Mouse (Mus musculus) erythroblast, adult 5-6 weeks (primary cell): ENCODE results near the gene Card19. TPM values are rescaled to one million over a fixed set of nuclear protein-coding genes. Genes with fewer than 3 reads are reported as not detected.
A peak's percentile ranks its signal among the peaks of the same experiment; 100 is the strongest.

ENCODE experiments used
- ATAC-seq: replicated peaks from 2 replicates; pipeline ENCODE4 v1.8.0; 2016; ENCODE audit warnings: moderate number of reproducible peaks, mild to moderate bottlenecking, moderate TSS enrichment, inconsistent platforms; ENCODE audit not compliant: poor library complexity, low FRiP score, severe bottlenecking
- total RNA-seq, 2 experiments: library from RNA; stranded (forward) in 1 of 2; stranded (reverse) in 1 of 2; fragments of 150-400 nt in 1 of 2; fragments of 200-764, 138-1000 nt in 1 of 2; gene quantifications; 2 replicates each; pipeline versions ENCODE4 v1.2.3 to v1.2.4; 2015 to 2017; ENCODE audit warnings: low replicate concordance in 2 of 2

Card19 gene
- total RNA-seq, 2 experiments from 2014 or later: 8.9 to 13.1 TPM

GRCm38 (mm10) chr13:49178839-49179585 lies 36.8 kb downstream of the Card19 start:
- ATAC-seq: no peak

GRCm38 (mm10) chr13:49175509-49175908 lies 40.3 kb downstream of the Card19 start:
- no peak for ATAC-seq

GRCm38 (mm10) chr13:49172971-49173596 lies 42.8 kb downstream of the Card19 start:
- peak; percentile 72 for ATAC-seq

- no peak for ATAC-seq
Observed at GRCm38 (mm10) chr13:49172335-49172734, 43.5 kb downstream of the Card19 start.

- ATAC-seq: no peak
Observed at GRCm38 (mm10) chr13:49171729-49172128, 44.1 kb downstream of the Card19 start.

GRCm38 (mm10) chr13:49170623-49171022 lies 45.2 kb downstream of the Card19 start:
- ATAC-seq: no peak

GRCm38 (mm10) chr13:49169448-49170207 lies 46.2 kb downstream of the Card19 start:
- peak; percentile 58 for ATAC-seq

GRCm38 (mm10) chr13:49167081-49167480 lies 48.8 kb downstream of the Card19 start:
- no peak for ATAC-seq

- no peak for ATAC-seq
Observed at GRCm38 (mm10) chr13:49163645-49164044, 52.2 kb downstream of the Card19 start.

- no peak for ATAC-seq
Observed at GRCm38 (mm10) chr13:49162722-49163121, 53.1 kb downstream of the Card19 start.

GRCm38 (mm10) chr13:49161236-49161635 lies 54.6 kb downstream of the Card19 start:
- no peak for ATAC-seq

- ATAC-seq: no peak
Observed at GRCm38 (mm10) chr13:49158040-49158713, 57.7 kb downstream of the Card19 start.

GRCm38 (mm10) chr13:49156645-49157044 lies 59.2 kb downstream of the Card19 start:
- ATAC-seq: no peak

GRCm38 (mm10) chr13:49154621-49155020 lies 61.2 kb downstream of the Card19 start:
- no peak for ATAC-seq

GRCm38 (mm10) chr13:49154028-49154427 lies 61.8 kb downstream of the Card19 start:
- ATAC-seq: no peak

Other genes starting within 250 kb of the Card19 start
- gene Fam120a, start 248.0 kb downstream of the Card19 start, total RNA-seq (2015; ENCODE audit: low replicate concordance): 66.7 and 81.5 TPM in 2 replicates
- 38.6 and 47.6 TPM in 2 replicates for gene Fam120a, start 248.0 kb downstream of the Card19 start, total RNA-seq (2017; ENCODE audit: low replicate concordance)
- not detected in 2 replicates for gene Wnk2, start 68.0 kb downstream of the Card19 start, total RNA-seq (2015; ENCODE audit: low replicate concordance)
- not detected in 2 replicates for gene Wnk2, start 68.0 kb downstream of the Card19 start, total RNA-seq (2017; ENCODE audit: low replicate concordance)
- gene Ninj1, start 28.6 kb downstream of the Card19 start, total RNA-seq (2015; ENCODE audit: low replicate concordance): 18.3 and 22.2 TPM in 2 replicates
- gene Ninj1, start 28.6 kb downstream of the Card19 start, total RNA-seq (2017; ENCODE audit: low replicate concordance): 6.4 and 13.3 TPM in 2 replicates
- gene Susd3, start 32.7 kb upstream of the Card19 start, total RNA-seq (2015; ENCODE audit: low replicate concordance): 1.5 and 2.5 TPM in 2 replicates
- 1.1 and 5.2 TPM in 2 replicates for gene Susd3, start 32.7 kb upstream of the Card19 start, total RNA-seq (2017; ENCODE audit: low replicate concordance)
- gene Fgd3, start 104.3 kb upstream of the Card19 start, total RNA-seq (2015; ENCODE audit: low replicate concordance): 3.1 and 3.3 TPM in 2 replicates
- gene Fgd3, start 104.3 kb upstream of the Card19 start, total RNA-seq (2017; ENCODE audit: low replicate concordance): 5.9 and 6.7 TPM in 2 replicates
- 4.4 and 6.3 TPM in 2 replicates for gene Bicd2, start 125.5 kb upstream of the Card19 start, total RNA-seq (2015; ENCODE audit: low replicate concordance)
- gene Bicd2, start 125.5 kb upstream of the Card19 start, total RNA-seq (2017; ENCODE audit: low replicate concordance): 9.1 and 15.9 TPM in 2 replicates
- gene Ippk, start 205.2 kb upstream of the Card19 start, total RNA-seq (2015; ENCODE audit: low replicate concordance): 1.5 and 1.9 TPM in 2 replicates
- gene Ippk, start 205.2 kb upstream of the Card19 start, total RNA-seq (2017; ENCODE audit: low replicate concordance): 1.5 and 5.7 TPM in 2 replicates